Mouse (Mus musculus) embryo, embryonic 10 days (tissue): ENCODE measurements at regions not wholly inside any gene's neighbourhood (a gene's known extent, or its start where the extent isn't known, plus 50 kb on each side); places are given as distances from the start of the nearest gene placed in this dataset.

Experiments used
- DNase-seq: peaks from one replicate; pipeline ENCODE4 v3.0.0-alpha.2; 2015; ENCODE audit warnings: low spot score

DNA sequence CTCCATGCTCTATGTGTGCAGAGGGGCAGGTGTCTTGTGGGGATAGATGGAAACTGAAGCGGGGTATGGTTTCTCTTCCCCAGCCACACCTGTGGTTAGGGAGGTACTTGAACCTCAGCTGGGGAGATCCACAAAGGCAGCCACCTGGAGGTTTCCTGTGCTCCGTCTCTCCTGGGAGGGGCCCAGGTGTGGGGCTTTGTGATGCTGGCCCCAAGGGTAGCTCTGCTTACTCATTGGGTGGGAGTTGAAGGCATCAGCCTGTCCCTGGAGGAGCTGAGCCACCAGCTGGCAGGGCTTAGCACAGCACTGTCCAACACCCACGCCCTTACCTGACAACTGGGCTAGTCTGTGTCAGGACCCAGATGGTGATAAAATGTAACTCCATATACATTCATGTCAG, 81.4 kb downstream of the Lhx2 start:
- DNase-seq: no peak

DNA sequence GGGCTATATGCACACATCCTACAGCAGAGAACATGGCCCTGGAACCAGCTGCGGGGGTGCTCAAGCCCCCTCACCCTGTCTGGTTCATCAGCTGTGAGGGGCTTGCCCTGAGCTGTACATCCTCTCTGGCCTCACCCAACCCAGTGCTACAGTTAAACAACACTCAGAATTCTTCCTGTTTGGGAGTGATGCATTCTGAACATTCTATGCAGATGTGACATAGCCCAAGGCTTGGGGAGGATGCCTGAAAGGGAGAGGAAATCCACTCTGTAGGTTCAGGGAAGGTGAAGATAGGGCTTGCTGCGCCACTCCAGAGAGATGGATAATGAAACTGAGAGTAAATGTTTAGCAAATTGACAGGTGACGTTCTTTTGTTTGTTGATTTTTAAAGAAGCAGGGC, 83.3 kb downstream of the Lhx2 start:
- DNase-seq: no peak

DNA sequence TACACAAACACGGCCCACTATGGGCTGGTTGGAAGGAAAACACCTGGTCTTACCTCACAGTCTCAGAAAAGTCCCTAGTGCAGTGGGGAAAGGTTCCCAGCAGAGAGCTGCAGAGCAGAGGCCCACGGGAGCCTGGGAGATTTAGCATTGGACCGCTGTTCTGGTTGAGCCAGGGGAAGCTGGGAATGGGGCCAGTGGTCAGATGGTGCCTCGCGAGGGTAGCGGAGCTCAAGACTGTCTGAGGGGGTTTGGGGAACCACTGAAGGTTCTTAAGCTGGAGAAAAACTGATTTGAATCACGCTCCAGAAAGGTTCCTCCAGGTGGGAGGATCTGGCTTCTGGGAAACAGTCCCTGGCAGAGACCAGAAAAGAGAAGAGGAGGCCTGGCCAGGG, 84.8 kb downstream of the Lhx2 start:
- no peak for DNase-seq

DNA sequence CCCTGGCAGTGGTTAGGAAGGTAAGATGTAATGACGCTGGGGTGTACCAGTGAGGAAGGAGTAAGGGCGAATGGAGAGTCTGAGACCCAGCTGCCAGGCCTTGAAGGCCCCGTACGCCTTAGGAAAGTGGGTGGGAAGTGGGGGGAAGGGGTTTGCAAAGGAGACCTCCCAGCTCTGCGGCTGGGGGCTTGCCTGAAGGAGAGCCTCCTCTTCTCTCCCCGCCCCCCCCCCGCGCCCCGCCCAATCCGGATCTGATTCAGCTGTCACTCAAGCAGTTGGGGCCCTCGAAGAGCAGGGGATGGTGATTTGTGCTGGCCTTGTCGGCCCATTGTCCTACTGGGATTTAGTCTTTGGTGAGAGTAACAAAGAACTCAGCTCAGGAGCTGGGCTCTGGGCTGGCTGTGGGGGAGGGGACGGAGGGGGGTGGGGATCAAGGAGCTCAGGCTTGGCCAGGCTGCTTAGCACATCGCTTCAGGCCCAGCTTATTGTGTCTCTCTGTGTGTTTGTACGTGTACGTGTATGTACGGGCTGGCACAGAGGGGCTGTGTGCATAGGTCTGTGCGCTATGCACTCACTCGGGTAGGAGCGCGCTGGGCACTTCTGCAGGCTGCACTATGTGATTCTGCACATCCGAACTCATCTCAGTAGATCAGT, 85.3 kb downstream of the Lhx2 start:
- peak; percentile 76 for DNase-seq

DNA sequence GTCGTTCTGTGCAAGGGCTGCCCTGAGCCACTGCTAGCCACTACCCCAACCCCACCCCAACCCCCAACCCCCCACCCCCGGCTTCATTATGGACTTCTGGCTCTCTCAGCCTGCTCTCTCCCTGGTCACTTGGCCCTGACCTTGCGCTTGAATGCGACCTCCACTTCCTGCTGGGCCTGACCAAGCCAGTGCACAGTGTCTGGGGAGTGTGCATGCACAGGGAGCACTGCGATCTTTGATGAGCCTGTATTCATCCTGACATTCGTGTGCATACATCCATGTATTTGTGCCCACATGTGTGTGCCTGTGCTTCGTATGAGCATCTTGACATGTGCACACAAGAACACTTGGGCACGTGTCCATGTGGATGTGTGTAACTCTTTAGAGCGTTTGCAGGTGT, 85.9 kb downstream of the Lhx2 start:
- DNase-seq: peak; percentile 83

DNA sequence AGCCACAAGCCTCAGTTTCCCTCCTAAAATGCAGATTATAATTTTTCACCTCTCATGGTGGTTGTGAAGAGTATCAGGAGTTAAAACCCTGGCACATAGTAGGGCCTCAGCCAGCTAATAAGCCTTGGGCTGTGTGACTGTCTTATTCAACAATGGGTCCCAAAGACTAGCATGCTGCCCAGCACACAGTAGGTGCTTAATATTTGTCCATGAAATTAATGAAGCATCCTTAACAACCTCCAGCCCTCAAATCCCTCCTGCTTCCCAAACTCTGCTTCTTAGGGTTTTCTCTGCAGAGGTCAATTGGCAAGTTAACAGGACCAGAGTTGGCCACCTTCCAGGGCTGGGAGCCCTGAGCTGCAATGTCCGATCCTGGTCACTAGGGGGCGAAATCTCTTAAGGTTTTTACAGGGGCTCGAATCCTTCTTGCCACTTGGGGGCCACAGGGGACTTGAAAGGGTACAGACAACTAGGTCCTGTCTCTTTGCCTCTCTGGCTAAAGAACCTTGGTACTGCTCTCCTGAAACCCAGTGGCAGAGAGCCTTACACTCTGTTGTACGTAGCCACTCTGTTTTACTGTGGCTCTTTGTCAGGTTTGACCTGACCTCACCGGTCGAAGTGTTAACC, 81.6 kb upstream of the Nek6 start:
- DNase-seq: peak; percentile 78

DNA sequence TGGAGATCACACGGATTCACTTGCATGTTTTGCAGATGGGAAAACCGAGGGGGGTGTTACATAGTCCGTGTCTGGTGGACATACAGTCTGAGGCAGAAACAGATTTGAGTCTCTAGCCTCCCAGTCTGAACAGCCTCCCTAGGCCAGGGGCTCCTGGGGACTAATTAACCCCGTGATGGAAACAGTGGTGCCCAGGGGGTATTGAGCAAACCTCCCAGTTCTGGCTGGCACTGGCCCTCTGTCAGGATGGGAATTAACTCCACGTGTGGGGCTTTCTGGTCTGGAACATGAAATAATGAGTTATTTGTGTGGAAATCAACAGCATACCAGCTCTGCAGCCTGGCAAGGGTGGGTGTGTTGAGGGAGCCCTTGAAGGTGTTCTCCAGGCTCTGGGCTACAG, 79.9 kb upstream of the Nek6 start:
- DNase-seq: no peak

DNA sequence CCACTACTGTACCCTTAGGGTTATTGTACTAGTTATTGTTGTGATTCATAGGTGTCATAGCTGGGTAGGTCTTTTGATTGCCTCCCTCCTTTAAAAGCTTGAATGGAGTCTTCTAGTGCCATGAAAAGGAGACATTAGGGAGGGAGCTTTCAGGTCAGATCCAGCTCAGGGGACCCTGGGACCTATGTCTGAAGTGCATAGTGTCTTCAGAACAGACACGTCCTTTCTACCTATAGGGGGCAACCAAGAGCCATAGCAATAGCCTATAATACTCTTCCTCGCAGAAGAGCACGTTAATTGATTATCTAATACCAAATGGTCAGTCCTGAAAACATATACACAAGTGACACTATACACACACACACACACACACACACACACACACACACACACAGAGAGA, 77.7 kb upstream of the Nek6 start:
- DNase-seq: peak; percentile 50

DNA sequence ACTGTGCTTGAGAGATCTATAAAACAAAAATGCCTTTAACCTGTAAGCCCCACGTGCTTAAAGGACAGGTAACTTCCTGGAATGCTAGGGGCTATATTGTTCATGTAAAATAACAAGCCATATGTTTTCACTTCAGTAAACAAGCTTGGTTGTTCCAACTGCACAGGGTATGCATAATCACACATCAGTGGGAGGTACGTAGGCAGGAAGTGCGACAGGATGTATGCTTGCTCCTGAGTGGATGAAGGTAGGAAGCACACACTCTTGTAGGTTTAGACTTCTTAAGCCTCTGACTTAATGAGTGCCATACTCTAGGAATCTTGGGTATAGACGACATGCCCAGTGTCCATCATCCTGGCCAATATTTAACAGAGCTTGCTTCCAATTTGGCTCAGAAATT, 74.7 kb upstream of the Nek6 start:
- no peak for DNase-seq

DNA sequence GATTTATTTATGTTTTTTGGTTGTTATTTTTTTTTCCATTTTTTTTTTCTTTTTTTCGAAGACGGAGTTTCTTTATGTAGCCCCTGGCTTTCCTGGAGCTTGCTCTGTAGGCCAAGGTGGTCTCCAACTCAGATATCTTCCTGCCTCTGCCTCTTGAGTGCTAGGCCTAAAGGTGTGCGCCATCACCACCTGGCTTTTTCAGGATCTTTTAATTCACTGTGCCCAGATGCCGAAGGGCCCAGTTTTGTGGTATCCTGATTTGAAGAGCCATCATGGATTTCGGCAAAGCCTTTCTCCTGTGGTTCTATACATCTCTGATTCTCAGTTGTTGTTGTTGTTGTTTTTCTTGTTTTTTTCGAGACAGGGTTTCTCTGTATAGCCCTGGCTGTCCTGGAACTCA, 72.3 kb upstream of the Nek6 start:
- DNase-seq: no peak

DNA sequence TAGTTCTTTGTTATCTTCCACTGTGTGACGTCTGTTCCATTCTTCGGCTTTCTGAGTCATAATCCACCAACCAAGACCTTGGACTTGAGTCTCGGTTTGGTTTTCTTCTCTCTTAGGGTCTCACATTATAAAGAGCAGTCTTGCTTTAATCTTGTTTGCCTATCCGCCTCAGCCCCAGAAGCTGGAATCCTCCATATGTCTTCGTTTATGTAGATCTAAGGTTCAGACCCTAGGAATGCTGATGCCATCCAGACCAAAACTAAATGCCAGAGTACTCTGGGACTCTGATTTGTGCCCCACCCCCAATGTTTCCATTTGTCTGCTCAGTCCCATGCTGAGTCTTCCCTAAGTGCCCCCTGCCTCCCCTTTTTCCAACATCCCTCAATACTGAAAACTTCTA, 71.5 kb upstream of the Nek6 start:
- DNase-seq: no peak

DNA sequence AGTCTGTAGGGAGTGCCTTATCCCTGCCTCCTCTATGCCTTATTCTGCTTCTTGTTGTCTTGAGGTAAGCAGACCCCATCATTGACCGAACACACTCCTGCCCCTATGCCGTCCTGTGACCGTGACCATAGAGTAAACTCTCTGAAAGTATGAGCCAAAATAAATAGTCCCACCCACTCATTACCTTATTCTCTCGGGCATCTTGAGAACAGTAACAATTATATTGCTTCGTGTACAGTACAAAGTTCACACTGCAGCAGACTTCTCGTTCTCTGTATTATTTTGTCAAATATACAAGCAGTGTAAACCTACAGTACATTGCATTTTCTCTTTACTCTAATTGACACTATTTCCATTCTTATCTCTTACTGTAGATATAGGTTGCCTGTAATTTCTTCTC, 62.4 kb upstream of the Nek6 start:
- no peak for DNase-seq

DNA sequence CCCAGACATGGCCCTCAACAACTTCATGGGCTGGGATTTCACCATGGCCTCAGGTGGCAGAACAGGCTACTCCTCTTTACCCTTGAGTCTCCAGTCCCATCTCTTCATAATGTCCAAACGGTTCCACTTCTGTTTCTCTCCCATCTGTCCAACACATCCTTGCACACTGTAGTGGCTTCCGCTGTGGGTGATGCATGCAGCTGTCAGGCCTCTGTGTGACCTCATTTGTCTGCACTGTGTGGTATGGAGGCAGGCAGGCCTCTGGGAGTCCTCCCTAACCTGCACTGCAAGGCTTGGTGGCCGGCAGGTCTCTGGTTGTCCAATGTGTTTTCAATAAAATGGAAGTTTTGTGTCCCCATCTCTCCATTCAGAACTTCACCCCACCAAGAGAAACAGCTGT, 54.9 kb upstream of the Nek6 start:
- no peak for DNase-seq

DNA sequence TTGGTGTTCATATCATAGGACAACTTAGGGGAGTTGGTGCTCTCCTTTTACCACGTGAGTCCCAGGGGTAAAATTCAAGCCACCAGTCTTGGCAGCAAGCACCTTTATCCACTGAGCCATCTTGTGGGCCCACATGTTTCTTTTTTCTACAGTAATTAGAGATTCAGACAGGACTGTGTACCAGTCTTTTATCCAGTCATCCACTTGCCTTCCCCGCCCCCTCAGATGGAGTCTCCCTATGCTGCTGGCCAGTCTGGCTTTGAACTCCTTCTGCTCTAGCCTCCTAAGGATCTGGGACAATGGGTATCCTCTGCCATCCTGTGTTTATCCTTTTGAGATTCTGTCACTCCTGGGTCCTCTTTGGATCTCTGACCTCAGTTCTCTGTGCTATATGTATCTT, 51.1 kb upstream of the Nek6 start:
- no peak for DNase-seq

DNA sequence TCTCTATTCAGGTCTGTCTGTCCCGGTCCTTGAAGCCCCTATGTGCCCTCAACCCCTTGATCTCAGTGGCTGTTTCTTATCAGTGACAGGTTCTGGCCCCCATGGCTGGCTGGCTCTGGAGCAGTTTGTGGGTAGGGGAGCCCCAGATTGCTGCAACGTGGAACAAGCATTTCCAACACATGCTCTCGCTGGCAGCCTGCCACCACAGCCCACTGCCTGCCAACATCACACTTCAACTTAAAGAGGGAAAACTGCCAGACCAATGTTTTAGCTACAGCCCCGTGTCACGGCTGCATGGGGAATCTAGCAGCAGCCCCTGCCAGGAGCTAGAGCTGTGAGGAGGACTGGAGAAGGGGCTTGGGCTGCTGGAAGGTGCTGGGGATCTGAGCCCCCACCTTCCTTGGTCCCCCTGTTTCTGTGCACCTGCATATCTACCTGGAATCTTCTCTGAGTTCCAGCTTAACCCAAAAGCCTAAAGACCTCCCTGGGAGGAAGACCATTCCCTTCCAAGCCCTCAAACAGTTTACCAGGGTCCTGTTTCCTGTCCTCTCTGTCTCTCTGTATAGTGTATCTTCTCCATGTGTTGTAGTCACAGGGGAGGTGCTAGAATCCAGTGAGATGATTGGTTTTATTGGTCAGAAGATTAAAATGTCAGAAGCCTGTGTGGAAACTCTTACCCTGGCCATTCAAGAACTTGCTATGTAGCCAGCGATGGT, 50.5 kb upstream of the Nek6 start:
- DNase-seq: no peak
